Mouse (Mus musculus): ENCODE data around the gene St3gal5. TPM values are rescaled to one million over a fixed set of nuclear protein-coding genes. Genes with fewer than 3 reads are reported as not detected.

The St3gal5 gene
- total and polyA plus RNA-seq, 3 experiments, result 4.0 to 21.4 (median 19.8) TPM

GRCm38 (mm10) chr6:72087402-72087801 lies 10.0 kb upstream of the St3gal5 start:
- Histone ChIP-seq H3K27me3 (replicated peaks) (no peaks in the 10 kb centered on the region), H3K36me3 (replicated peaks in 1 of 2; ENCODE audit: control insufficient read depth in 1 of 2, insufficient read depth in 1 of 2, low read length in 1 of 2) (no peaks in the 10 kb centered on the region), H3K4me2 (ENCODE audit: insufficient read depth, low read depth, poor library complexity, severe bottlenecking) (no peak overlapping the region), H3K9me3 (replicated peaks; ENCODE audit: low read length) (peaks cover under 1% of the 10 kb centered on the region), H3K4me1 (ENCODE audit: control insufficient read depth in 1 of 2, insufficient read depth in 2 of 2) (peaks cover 0 to 7% of the 10 kb centered on the region in 2 experiments; a peak in 2 of 4 replicates), H3K4me3 (replicated peaks in 1 of 3; ENCODE audit: low read depth in 2 of 3, low read length in 2 of 3, poor library complexity in 1 of 3) (no peak overlapping the region), H3K79me2 (replicated peaks; ENCODE audit: control insufficient read depth, extremely low read depth, insufficient read depth, poor library complexity, severe bottlenecking) (no peaks in the 10 kb centered on the region), H3K9ac (ENCODE audit: insufficient read depth, low read depth) (no peak overlapping the region), H3K27ac (ENCODE audit: insufficient read depth, low read depth) (no peak overlapping the region)
- TF ChIP-seq CHD1 (IDR thresholded peaks at IDR 0.05; ENCODE audit: low read depth, low read length), result no peak
- no peak for TF ChIP-seq MAX (IDR thresholded peaks at IDR 0.05; ENCODE audit: low read length)
- no peak for TF ChIP-seq E2F4 (IDR thresholded peaks at IDR 0.05; ENCODE audit: insufficient replicate concordance, low read depth, low read length)
- no peak for TF ChIP-seq ZMIZ1 (IDR thresholded peaks at IDR 0.05; ENCODE audit: low read depth, low read length)
- no peak for TF ChIP-seq ZKSCAN1 (IDR thresholded peaks at IDR 0.05; ENCODE audit: borderline replicate concordance, low read depth, low read length)
- TF ChIP-seq ETS1 (conservative IDR thresholded peaks at IDR 0.05; ENCODE audit: low read depth, low read length), result no peak
- TF ChIP-seq MAZ (IDR thresholded peaks at IDR 0.05; ENCODE audit: low read depth, low read length), result no peak
- TF ChIP-seq GABPA (IDR thresholded peaks at IDR 0.05; ENCODE audit: insufficient replicate concordance, low read depth, low read length), result no peak
- TF ChIP-seq MAFK (IDR thresholded peaks at IDR 0.05; ENCODE audit: insufficient replicate concordance, low read length), result no peak
- TF ChIP-seq ZC3H11A (IDR thresholded peaks at IDR 0.05; ENCODE audit: low read depth, low read length), result no peak
- TF ChIP-seq POLR2AphosphoS2 (IDR thresholded peaks at IDR 0.05; ENCODE audit: low read depth, low read length), result no peak
- TF ChIP-seq CTCF (conservative IDR thresholded peaks at IDR 0.05 in 1 of 2, IDR thresholded peaks at IDR 0.05 in 1 of 2; ENCODE audit: low read depth in 2 of 2, low read length in 2 of 2), result no peak
- no peak for TF ChIP-seq ZNF384 (IDR thresholded peaks at IDR 0.05; ENCODE audit: low read depth, low read length)
- TF ChIP-seq UBTF (IDR thresholded peaks at IDR 0.05; ENCODE audit: low read depth, low read length), result no peak
- no peak for TF ChIP-seq TBP (conservative IDR thresholded peaks at IDR 0.05; ENCODE audit: low read depth, low read length)
- TF ChIP-seq USF1 (IDR thresholded peaks at IDR 0.05; ENCODE audit: low read depth, low read length), result no peak
- no peak for TF ChIP-seq PAX5 (IDR thresholded peaks at IDR 0.05; ENCODE audit: low read length)
- TF ChIP-seq SMC3 (IDR thresholded peaks at IDR 0.05; ENCODE audit: low read depth, low read length), result no peak
- no peak for TF ChIP-seq SIN3A (IDR thresholded peaks at IDR 0.05; ENCODE audit: low read length)
- in situ Hi-C loops (cut with MboI; ENCODE audit: low pct_ligation_motif_present, low pct_unique_long_range_greater_than_20kb, low sequenced_read_pairs), result no loop called here
- DNase-seq (ENCODE audit: extremely low read depth), result no peak
- dilution Hi-C loops (cut with MboI; ENCODE audit: extremely low pct_ligation_motif_present, extremely low pct_unique_long_range_greater_than_20kb, low sequenced_read_pairs), result no loop called here

DNA sequence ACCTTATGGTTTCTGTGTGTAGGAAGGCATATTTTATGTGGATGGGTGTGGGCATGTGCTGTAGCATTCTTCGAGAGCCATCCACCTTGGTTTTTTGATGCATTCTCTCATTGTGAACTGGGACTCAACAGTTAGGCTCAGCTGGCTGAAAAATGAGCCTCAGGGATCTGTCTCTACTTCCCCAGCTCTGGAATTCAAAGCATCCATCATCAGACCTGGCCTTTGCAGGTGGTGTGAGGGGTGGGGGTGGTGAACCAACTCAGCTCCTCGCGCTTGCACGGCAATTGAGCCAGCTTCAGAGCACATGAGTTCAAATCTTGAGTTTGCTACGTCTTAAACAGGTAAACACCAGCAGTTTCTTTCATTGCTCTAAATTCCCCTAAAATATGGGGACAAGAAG lies 7.5 kb upstream of the St3gal5 start:
- dilution Hi-C loops (cut with MboI; ENCODE audit: extremely low pct_ligation_motif_present, extremely low pct_unique_long_range_greater_than_20kb, low sequenced_read_pairs), result no loop called here

More for the DNA sequence above, 7.5 kb upstream of the St3gal5 start:
- Histone ChIP-seq H3K79me2 (replicated peaks; ENCODE audit: control insufficient read depth, extremely low read depth, insufficient read depth, poor library complexity, severe bottlenecking) (no peaks in the 10 kb centered on the region), H3K9ac (ENCODE audit: insufficient read depth, low read depth) (no peak overlapping the region), H3K4me3 (replicated peaks in 1 of 3; ENCODE audit: low read depth in 2 of 3, low read length in 2 of 3, poor library complexity in 1 of 3) (no peak overlapping the region), H3K4me2 (ENCODE audit: insufficient read depth, low read depth, poor library complexity, severe bottlenecking) (no peak overlapping the region), H3K9me3 (replicated peaks; ENCODE audit: low read length) (no peaks in the 10 kb centered on the region), H3K36me3 (replicated peaks in 1 of 2; ENCODE audit: control insufficient read depth in 1 of 2, insufficient read depth in 1 of 2, low read length in 1 of 2) (no peaks in the 10 kb centered on the region), H3K27me3 (replicated peaks) (no peaks in the 10 kb centered on the region), H3K27ac (ENCODE audit: insufficient read depth, low read depth) (no peak overlapping the region), H3K4me1 (ENCODE audit: control insufficient read depth in 1 of 2, insufficient read depth in 2 of 2) (peaks cover 0 to 8% of the 10 kb centered on the region in 2 experiments; a peak in 2 of 4 replicates)
- in situ Hi-C loops (cut with MboI; ENCODE audit: low pct_ligation_motif_present, low pct_unique_long_range_greater_than_20kb, low sequenced_read_pairs), result no loop called here
- DNase-seq (ENCODE audit: extremely low read depth), result no peak
- no peak for TF ChIP-seq JUND (conservative IDR thresholded peaks at IDR 0.05; ENCODE audit: low read depth, low read length)
- no peak for TF ChIP-seq POLR2A (IDR thresholded peaks at IDR 0.05; ENCODE audit: low read depth, low read length)
- TF ChIP-seq MXI1 (IDR thresholded peaks at IDR 0.05; ENCODE audit: low read depth, low read length), result no peak
- no peak for TF ChIP-seq ZMIZ1 (IDR thresholded peaks at IDR 0.05; ENCODE audit: low read depth, low read length)
- TF ChIP-seq USF2 (conservative IDR thresholded peaks at IDR 0.05; ENCODE audit: low read depth, low read length), result no peak
- no peak for TF ChIP-seq MAFK (IDR thresholded peaks at IDR 0.05; ENCODE audit: insufficient replicate concordance, low read length)
- no peak for TF ChIP-seq ZC3H11A (IDR thresholded peaks at IDR 0.05; ENCODE audit: low read depth, low read length)
- TF ChIP-seq EP300 (IDR thresholded peaks at IDR 0.05; ENCODE audit: low read length), result no peak
- no peak for TF ChIP-seq KAT2A (IDR thresholded peaks at IDR 0.05; ENCODE audit: insufficient replicate concordance, low read length)
- TF ChIP-seq ZKSCAN1 (IDR thresholded peaks at IDR 0.05; ENCODE audit: borderline replicate concordance, low read depth, low read length), result no peak
- no peak for TF ChIP-seq MAX (IDR thresholded peaks at IDR 0.05; ENCODE audit: low read length)
- no peak for TF ChIP-seq PAX5 (IDR thresholded peaks at IDR 0.05; ENCODE audit: low read length)
- TF ChIP-seq RCOR1 (conservative IDR thresholded peaks at IDR 0.05; ENCODE audit: low read depth, low read length), result no peak
- TF ChIP-seq USF1 (IDR thresholded peaks at IDR 0.05; ENCODE audit: low read depth, low read length), result no peak
- no peak for TF ChIP-seq CHD2 (IDR thresholded peaks at IDR 0.05; ENCODE audit: low read length)
- TF ChIP-seq NELFE (IDR thresholded peaks at IDR 0.05; ENCODE audit: low read depth, low read length), result no peak
- TF ChIP-seq JUN (IDR thresholded peaks at IDR 0.05; ENCODE audit: insufficient read depth, low read depth, low read length), result no peak
- no peak for TF ChIP-seq SIN3A (IDR thresholded peaks at IDR 0.05; ENCODE audit: low read length)
- no peak for TF ChIP-seq TBP (conservative IDR thresholded peaks at IDR 0.05; ENCODE audit: low read depth, low read length)
